Mouse (Mus musculus): ENCODE results near the gene Brdt. TPM values are rescaled to one million over a fixed set of nuclear protein-coding genes. Genes with fewer than 3 reads are reported as not detected.

Gene Brdt
- total and polyA plus RNA-seq, 3 experiments, result 0.18 to 0.47 (median 0.30) TPM

DNA sequence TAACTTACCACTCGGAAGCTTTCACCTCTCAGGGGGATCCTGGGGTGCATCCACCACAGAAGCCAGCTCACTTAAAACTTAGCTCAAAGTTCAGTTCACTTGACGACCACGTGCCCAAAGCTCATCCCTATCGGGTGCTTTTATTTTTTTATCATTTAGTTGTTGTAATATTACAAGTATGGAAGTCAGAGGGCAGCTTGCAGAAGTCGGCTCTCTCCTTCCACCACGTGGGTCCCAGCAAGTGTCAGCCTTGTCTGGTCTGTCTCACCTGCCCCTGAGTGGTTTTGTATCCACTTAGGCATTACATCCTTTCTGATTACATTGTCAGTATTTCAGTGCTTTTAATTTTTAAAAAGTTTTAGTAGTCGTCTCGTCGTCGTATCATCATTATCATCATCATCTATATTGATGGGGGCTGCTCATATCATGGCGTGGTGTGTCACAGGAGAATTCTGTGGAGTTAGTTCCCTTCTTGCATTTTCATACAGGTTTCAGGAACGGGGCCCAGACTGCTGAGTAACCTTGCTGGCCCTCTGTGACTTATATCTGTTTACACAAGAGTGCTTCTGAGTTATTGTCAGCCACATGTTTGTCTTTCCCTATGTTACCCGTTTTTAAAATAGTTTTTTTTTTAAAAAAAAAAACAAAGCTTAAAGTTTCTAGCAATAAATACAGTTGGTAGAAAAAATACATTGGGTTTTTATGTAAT, 26.7 kb upstream of the Brdt start:
- H3K4me3 ChIP-seq, result no peak overlapping the region
- H3K9ac ChIP-seq (ENCODE audit: low read depth, low read length), result no peak overlapping the region
- H3K27me3 ChIP-seq (ENCODE audit: control insufficient read depth, insufficient read depth, low read length), result no peaks in the 10 kb centered on the region; the same call in 1 of the 2 replicates
- no peak overlapping the region for H3K27ac ChIP-seq
- TF ChIP-seq CTCF (IDR thresholded peaks at IDR 0.05) (no peak), EP300 (IDR thresholded peaks at IDR 0.05; ENCODE audit: insufficient read depth, low read depth, low read length) (no peak), POLR2A (IDR thresholded peaks at IDR 0.05; ENCODE audit: insufficient read depth, low read depth, low read length) (no peak)
- no peak for DNase-seq
- H3K4me1 ChIP-seq (ENCODE audit: control insufficient read depth, insufficient read depth, low read length), result peaks cover 2% of the 10 kb centered on the region; the same call in 1 of the 2 replicates
- H3K79me2 ChIP-seq (replicated peaks; ENCODE audit: control insufficient read depth, insufficient read depth, low read length), result no peaks in the 10 kb centered on the region
- intact Hi-C loops (cut with DNase I), result no loop called here
- WGBS, result 61% methylated on average over 13 of the region's 13 CpGs
- H3K36me3 ChIP-seq (ENCODE audit: control insufficient read depth, insufficient read depth, low read length), result no peaks in the 10 kb centered on the region

DNA sequence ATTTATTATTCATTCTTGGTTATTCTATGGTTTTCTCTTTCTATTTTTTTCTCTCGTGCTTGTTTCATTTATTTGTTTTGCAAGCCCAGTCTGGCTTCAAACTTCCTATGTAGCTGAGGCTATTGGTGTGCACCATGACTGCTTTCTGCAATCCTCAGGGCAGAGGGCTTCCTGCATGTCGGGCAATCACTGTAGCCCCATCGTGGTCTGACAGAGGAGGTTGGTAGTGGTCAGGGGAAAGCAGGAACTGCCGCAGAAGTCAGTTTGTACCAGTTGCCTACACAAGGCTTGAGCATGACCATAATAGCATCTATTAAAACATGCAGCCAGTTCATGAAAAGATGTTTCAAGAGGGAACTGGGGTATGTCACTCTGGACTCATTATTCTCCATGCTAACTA, 23.5 kb upstream of the Brdt start:
- 66% methylated on average over 4 of the region's 4 CpGs for WGBS
- no peak for TF ChIP-seq POLR2A (IDR thresholded peaks at IDR 0.05; ENCODE audit: insufficient read depth, low read depth, low read length)
- TF ChIP-seq CTCF (IDR thresholded peaks at IDR 0.05), result no peak
- no peak for TF ChIP-seq EP300 (IDR thresholded peaks at IDR 0.05; ENCODE audit: insufficient read depth, low read depth, low read length)
- intact Hi-C loops (cut with DNase I), result no loop called here

DNA sequence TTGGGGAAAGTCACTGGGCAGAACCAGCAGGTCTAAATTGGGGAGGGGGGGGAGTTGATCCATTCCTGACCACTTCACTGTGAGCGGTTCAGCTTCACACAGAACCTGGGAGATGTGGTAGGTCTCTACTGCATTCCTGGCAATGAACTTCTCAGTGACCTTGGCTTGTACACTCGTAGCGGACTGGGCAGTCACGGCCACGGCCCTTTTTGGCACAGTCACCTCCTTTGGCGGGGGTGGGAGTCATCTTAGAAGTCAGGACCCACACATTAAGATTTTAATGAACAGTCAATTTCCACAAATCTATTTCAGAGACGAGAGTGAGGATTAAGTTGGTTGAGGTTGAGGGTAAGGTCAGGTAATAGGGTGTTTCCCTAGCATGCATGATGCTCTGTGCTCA, 13.8 kb upstream of the Brdt start:
- Histone ChIP-seq H3K27ac (no peak overlapping the region), H3K36me3 (ENCODE audit: control insufficient read depth, insufficient read depth, low read length) (no peaks in the 10 kb centered on the region), H3K4me1 (ENCODE audit: control insufficient read depth, insufficient read depth, low read length) (no peaks in the 10 kb centered on the region), H3K27me3 (ENCODE audit: control insufficient read depth, insufficient read depth, low read length) (no peaks in the 10 kb centered on the region), H3K9ac (ENCODE audit: low read depth, low read length) (no peak overlapping the region), H3K4me3 (no peak overlapping the region), H3K79me2 (replicated peaks; ENCODE audit: control insufficient read depth, insufficient read depth, low read length) (no peaks in the 10 kb centered on the region)
- WGBS, result 92% methylated on average over 7 of the region's 7 CpGs
- TF ChIP-seq EP300 (IDR thresholded peaks at IDR 0.05; ENCODE audit: insufficient read depth, low read depth, low read length) (no peak), CTCF (IDR thresholded peaks at IDR 0.05) (no peak), POLR2A (IDR thresholded peaks at IDR 0.05; ENCODE audit: insufficient read depth, low read depth, low read length) (no peak)
- intact Hi-C loops (cut with DNase I), result no loop called here
- DNase-seq, result no peak

More for the DNA sequence above, 23.5 kb upstream of the Brdt start:
- Histone ChIP-seq H3K4me1 (ENCODE audit: control insufficient read depth, insufficient read depth, low read length) (peaks cover 2% of the 10 kb centered on the region; the same call in 1 of the 2 replicates), H3K9ac (ENCODE audit: low read depth, low read length) (no peak overlapping the region), H3K27me3 (ENCODE audit: control insufficient read depth, insufficient read depth, low read length) (no peaks in the 10 kb centered on the region; the same call in 1 of the 2 replicates), H3K4me3 (no peak overlapping the region), H3K36me3 (ENCODE audit: control insufficient read depth, insufficient read depth, low read length) (no peaks in the 10 kb centered on the region), H3K79me2 (replicated peaks; ENCODE audit: control insufficient read depth, insufficient read depth, low read length) (no peaks in the 10 kb centered on the region), H3K27ac (no peak overlapping the region)
- no peak for DNase-seq

DNA sequence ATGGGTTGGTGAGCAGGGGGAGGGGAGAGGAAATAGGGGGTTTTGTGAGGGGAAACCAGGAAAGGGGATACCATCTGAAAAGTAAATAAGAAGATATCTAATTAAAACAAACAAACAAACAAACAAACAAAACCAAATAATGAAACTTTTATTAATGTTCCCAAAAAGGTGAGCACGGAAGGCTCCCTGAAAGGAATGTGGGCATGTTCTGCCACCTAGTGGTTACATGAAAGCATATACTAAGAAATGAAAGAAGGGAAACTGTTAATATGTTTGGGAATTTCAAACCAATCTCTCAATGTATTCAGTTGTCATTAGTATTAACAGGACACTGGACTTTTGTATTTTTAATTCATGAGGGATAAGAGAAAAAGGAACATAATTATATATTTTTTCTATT, 10.3 kb upstream of the Brdt start:
- no peaks in the 10 kb centered on the region for H3K79me2 ChIP-seq (replicated peaks; ENCODE audit: control insufficient read depth, insufficient read depth, low read length)
- H3K4me3 ChIP-seq, result no peak overlapping the region
- intact Hi-C loops (cut with DNase I), result loop anchor here (1.0 kb wide), 2 partner anchors 330 to 460 kb away; no protein-coding TSS in a partner anchor
- H3K36me3 ChIP-seq (ENCODE audit: control insufficient read depth, insufficient read depth, low read length), result no peaks in the 10 kb centered on the region
- H3K27ac ChIP-seq, result no peak overlapping the region
- H3K9ac ChIP-seq (ENCODE audit: low read depth, low read length), result no peak overlapping the region
- no peaks in the 10 kb centered on the region for H3K4me1 ChIP-seq (ENCODE audit: control insufficient read depth, insufficient read depth, low read length)
- 2% methylated on average over 1 of the region's 1 CpGs for WGBS
- no peak for DNase-seq
- no peaks in the 10 kb centered on the region for H3K27me3 ChIP-seq (ENCODE audit: control insufficient read depth, insufficient read depth, low read length)
- peak; percentile 89 for TF ChIP-seq CTCF (IDR thresholded peaks at IDR 0.05)
- TF ChIP-seq EP300 (IDR thresholded peaks at IDR 0.05; ENCODE audit: insufficient read depth, low read depth, low read length), result no peak
- TF ChIP-seq POLR2A (IDR thresholded peaks at IDR 0.05; ENCODE audit: insufficient read depth, low read depth, low read length), result no peak

DNA sequence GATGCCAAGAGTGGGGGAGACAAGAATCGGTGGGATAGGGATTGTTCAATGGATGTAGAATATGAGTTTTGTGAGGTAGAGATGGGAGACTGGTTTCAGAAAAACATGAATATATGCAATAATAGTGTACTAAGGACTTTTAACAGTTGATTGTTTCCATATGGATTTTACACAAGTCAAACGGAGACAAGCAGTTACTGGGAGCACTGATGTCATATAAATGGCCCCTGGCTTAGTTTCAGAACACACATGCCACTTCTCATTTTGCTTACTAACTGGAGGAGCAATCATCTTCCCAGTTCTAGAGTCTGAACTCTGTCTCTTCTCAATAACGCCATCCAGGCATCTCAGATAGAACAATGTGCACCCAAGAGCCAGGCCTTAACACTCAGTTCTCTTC, 9.4 kb downstream of the Brdt start:
- H3K27me3 ChIP-seq (ENCODE audit: control insufficient read depth, insufficient read depth, low read length), result no peaks in the 10 kb centered on the region
- DNase-seq, result no peak
- no peak overlapping the region for H3K9ac ChIP-seq (ENCODE audit: low read depth, low read length)
- H3K36me3 ChIP-seq (ENCODE audit: control insufficient read depth, insufficient read depth, low read length), result no peaks in the 10 kb centered on the region
- H3K4me1 ChIP-seq (ENCODE audit: control insufficient read depth, insufficient read depth, low read length), result no peaks in the 10 kb centered on the region
- TF ChIP-seq EP300 (IDR thresholded peaks at IDR 0.05; ENCODE audit: insufficient read depth, low read depth, low read length), result no peak
- intact Hi-C loops (cut with DNase I), result no loop called here
- H3K27ac ChIP-seq, result no peak overlapping the region
- WGBS, result 69% methylated on average over 3 of the region's 3 CpGs
- no peak overlapping the region for H3K4me3 ChIP-seq
- no peaks in the 10 kb centered on the region for H3K79me2 ChIP-seq (replicated peaks; ENCODE audit: control insufficient read depth, insufficient read depth, low read length)

DNA sequence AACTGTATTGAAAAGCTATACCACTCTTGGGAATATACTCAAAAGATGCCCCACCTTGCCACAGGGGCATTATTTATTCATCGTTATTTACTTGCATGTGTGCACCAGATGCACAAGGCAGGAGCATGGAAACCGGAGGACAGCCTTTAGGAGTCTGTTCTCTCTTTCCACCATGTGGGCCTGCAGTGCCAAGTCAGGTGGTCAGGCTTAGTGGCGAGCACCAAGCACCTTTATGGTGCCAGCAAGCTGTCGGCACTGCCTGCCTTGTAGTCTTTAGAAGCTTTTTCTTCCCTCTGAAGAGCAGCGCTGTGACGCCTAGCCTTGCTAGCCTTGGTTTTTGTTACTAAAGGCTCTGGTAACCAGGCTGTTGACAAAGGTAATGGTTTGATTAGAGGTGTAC, 11.9 kb downstream of the Brdt start:
- H3K4me1 ChIP-seq (ENCODE audit: control insufficient read depth, insufficient read depth, low read length), result no peaks in the 10 kb centered on the region
- no peaks in the 10 kb centered on the region for H3K36me3 ChIP-seq (ENCODE audit: control insufficient read depth, insufficient read depth, low read length)
- H3K4me3 ChIP-seq, result no peak overlapping the region
- H3K27me3 ChIP-seq (ENCODE audit: control insufficient read depth, insufficient read depth, low read length), result no peaks in the 10 kb centered on the region
- intact Hi-C loops (cut with DNase I), result no loop called here
- DNase-seq, result no peak
- TF ChIP-seq CTCF (IDR thresholded peaks at IDR 0.05), result no peak
- no peak for TF ChIP-seq POLR2A (IDR thresholded peaks at IDR 0.05; ENCODE audit: insufficient read depth, low read depth, low read length)
- H3K79me2 ChIP-seq (replicated peaks; ENCODE audit: control insufficient read depth, insufficient read depth, low read length), result no peaks in the 10 kb centered on the region
- H3K9ac ChIP-seq (ENCODE audit: low read depth, low read length), result no peak overlapping the region
- WGBS, result 73% methylated on average over 6 of the region's 6 CpGs
- H3K27ac ChIP-seq, result no peak overlapping the region

Data from heart, adult 2 months (tissue).